Mouse (Mus musculus): ENCODE results near the gene Nanos3. TPM values are rescaled to one million over a fixed set of nuclear protein-coding genes. Genes with fewer than 3 reads are reported as not detected.

The Nanos3 gene
- total RNA-seq, 2 experiments from 2014 or later = 2.6 to 5.0 TPM

- no peak for DNase-seq (ENCODE audit: low spot score in 2 of 2)
- no peak for TF ChIP-seq CTCF (conservative IDR thresholded peaks at IDR 0.05)
- no peak overlapping the region for H3K4me3 ChIP-seq
- peak overlapping the region; percentile 55; the same call in 1 of the 2 replicates for H3K27ac ChIP-seq
Observed at GRCm38 (mm10) chr8:84208381-84209380, 23.7 kb upstream of the Nanos3 start.

GRCm38 (mm10) chr8:84207811-84208210, 22.8 kb upstream of the Nanos3 start:
- no peak overlapping the region for H3K4me3 ChIP-seq
- no peak for DNase-seq (ENCODE audit: low spot score in 2 of 2)
- no peak for TF ChIP-seq CTCF (conservative IDR thresholded peaks at IDR 0.05)
- H3K27ac ChIP-seq = peak overlapping the region; percentile 55; the same call in 1 of the 2 replicates

- no peak overlapping the region for H3K4me3 ChIP-seq
Observed at GRCm38 (mm10) chr8:84206666-84207065, 21.6 kb upstream of the Nanos3 start.

GRCm38 (mm10) chr8:84205073-84205472, 20.1 kb upstream of the Nanos3 start:
- DNase-seq (ENCODE audit: low spot score in 2 of 2) = no peak
- no peak overlapping the region for H3K4me3 ChIP-seq
- no peak for TF ChIP-seq CTCF (conservative IDR thresholded peaks at IDR 0.05)

More at GRCm38 (mm10) chr8:84206666-84207065, 21.6 kb upstream of the Nanos3 start:
- H3K27ac ChIP-seq = no peak overlapping the region
- no peak for DNase-seq (ENCODE audit: low spot score in 2 of 2)
- peak; percentile 39 for TF ChIP-seq CTCF (conservative IDR thresholded peaks at IDR 0.05)

DNA sequence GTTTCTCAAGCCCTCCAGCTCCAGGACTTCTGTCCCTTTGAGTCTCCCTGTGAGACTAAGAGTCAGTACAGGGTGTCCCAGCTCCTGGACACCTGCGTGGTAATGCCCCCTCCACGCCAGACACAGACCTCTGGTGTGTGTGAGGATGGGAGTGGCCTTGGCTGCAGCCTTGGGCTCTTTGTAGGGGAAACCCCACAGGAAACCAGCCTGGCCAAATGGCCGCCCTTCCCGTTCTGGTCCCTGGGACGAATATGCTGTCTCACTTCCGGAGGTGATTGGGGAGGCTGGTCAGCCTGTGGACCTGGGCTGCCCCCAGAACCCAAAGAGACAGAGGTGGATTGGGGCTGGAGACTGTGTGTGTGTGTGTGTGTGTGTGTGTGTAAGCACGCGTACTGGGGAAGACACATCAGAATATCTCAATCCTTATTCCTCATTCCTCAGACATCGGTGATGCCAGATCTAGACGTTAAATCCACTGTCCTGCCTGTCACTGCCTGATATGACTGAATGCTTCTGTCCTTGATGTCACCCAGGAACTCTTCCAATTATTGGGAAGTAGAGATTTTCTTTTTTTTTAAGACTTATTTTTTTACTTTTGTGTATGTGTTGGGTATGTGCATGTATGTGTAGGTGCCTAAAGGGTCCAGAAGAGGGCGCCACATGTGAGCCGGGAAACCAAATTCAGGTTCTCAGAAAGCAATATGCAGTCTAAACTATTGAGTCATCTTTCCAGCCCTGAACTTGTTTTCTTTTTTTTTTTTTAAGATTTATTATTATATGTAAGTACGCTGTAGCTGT, 19.2 kb upstream of the Nanos3 start:
- DNase-seq (ENCODE audit: low spot score in 2 of 2) = no peak
- H3K4me3 ChIP-seq = peak overlapping the region; percentile 65
- TF ChIP-seq CTCF (conservative IDR thresholded peaks at IDR 0.05) = peak; percentile 70
- H3K27ac ChIP-seq = peak overlapping the region; percentile 98

More at GRCm38 (mm10) chr8:84205073-84205472, 20.1 kb upstream of the Nanos3 start:
- no peak overlapping the region for H3K27ac ChIP-seq

DNA sequence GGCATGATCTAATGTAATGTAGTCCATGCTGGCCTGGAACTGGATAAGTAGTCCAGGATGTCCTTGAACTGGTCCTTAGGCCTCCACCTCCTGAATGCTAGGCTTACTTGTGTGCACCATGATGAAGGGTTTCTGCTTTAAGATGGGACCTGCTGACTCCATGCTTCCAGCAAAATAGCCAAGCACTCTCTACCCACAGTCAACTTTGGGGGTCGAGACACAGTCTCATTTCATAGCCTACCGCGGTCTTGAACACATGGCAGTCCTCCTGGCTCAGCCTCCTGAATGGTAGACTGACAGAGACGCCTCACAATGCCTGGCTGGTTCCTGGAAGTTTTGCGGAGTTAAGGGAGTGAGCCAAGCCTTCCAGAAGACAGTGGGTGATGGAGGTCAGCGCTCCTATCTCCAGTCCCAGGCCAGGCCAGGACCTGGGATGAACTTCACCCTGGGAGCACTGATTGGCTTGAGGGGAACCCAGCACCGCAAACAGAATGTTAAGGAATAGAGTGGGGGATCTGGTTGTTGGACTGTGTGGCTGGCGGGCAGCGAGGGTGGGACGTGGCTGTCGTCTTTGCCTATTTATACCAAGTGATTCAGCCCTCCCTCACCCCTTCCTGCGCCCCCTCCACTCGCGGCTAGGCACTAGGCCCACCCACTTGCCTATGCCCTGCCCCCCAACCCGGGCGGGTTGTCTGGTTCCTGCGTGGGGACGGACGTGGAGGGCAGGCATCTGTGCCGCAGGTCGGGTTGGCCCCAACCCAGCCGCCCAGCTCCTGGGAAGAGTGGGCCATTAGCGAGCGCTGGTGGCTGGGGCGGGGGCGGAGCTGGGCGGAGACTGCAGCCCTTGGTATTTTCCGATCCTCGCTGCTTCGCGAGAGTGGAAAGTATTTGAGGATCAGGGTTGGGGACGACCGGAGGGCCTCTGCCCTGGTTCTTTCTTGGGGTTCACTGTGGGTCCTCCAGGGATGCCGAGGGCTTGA, 18.2 kb upstream of the Nanos3 start:
- no peak for TF ChIP-seq CTCF (conservative IDR thresholded peaks at IDR 0.05)
- H3K27ac ChIP-seq = peak overlapping the region; percentile 98
- H3K4me3 ChIP-seq = peak overlapping the region; percentile 65
- DNase-seq (ENCODE audit: low spot score in 2 of 2) = peak; percentile 61 to 63

- Histone ChIP-seq H3K27ac (peak overlapping the region; percentile 98), H3K4me3 (peak overlapping the region; percentile 65)
- no peak for TF ChIP-seq CTCF (conservative IDR thresholded peaks at IDR 0.05)
- DNase-seq (ENCODE audit: low spot score in 2 of 2) = no peak
Observed at GRCm38 (mm10) chr8:84202466-84202865, 17.4 kb upstream of the Nanos3 start.

GRCm38 (mm10) chr8:84201545-84202245, 16.7 kb upstream of the Nanos3 start:
- no peak for TF ChIP-seq CTCF (conservative IDR thresholded peaks at IDR 0.05)
- peak overlapping the region; percentile 65 for H3K4me3 ChIP-seq
- peak overlapping the region; percentile 98 for H3K27ac ChIP-seq
- DNase-seq (ENCODE audit: low spot score in 2 of 2) = no peak

GRCm38 (mm10) chr8:84200652-84201544, 15.9 kb upstream of the Nanos3 start:
- Histone ChIP-seq H3K4me3 (peak overlapping the region; percentile 65), H3K27ac (peak overlapping the region; percentile 98)
- no peak for DNase-seq (ENCODE audit: low spot score in 2 of 2)
- TF ChIP-seq CTCF (conservative IDR thresholded peaks at IDR 0.05) = no peak

DNA sequence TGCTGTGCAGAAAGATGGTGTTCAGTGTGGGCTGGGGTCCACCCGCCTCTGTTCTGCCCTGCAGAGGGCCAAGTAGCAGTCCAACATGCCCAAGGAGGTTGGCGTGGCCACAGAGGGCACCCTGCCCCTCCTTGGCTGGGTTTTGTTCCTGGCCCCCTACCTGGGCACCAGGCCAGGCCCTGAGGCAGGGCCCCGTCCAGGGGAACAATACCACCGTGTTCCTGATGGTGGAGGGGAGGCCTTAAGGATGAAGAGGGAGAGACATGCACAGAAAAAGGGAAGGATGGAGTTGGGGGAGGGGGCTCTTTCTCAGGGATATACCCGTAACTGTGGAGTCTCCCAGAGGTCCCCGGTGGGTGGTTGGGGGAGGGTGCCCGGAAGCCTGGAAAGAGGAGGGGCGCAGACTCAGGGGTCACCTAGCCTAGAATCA, 15.1 kb upstream of the Nanos3 start:
- DNase-seq (ENCODE audit: low spot score in 2 of 2) = no peak
- Histone ChIP-seq H3K27ac (peak overlapping the region; percentile 98), H3K4me3 (peak overlapping the region; percentile 65; the same call in 1 of the 2 replicates)
- peak; percentile 17; the same call in 1 of the 2 replicates for TF ChIP-seq CTCF (conservative IDR thresholded peaks at IDR 0.05)

Measured in layer of hippocampus, adult 2 months (tissue).